Mouse (Mus musculus) MEL (cell line): ENCODE data around the gene Kif5a.

Source experiments
- CTCF ChIP-seq, 3 experiments: IDR thresholded peaks in 2 of 3; conservative IDR thresholded peaks in 1 of 3; 2 replicates each; pipeline ENCODE4 v1.5.1; 2011 to 2012; ENCODE audit warnings: low read length in 3 of 3, low read depth in 2 of 3, mild to moderate bottlenecking in 2 of 3, improper control_type of control experiment in 1 of 3, inconsistent platforms in 1 of 3, mixed read lengths in 1 of 3, moderate library complexity in 1 of 3; ENCODE audit not compliant: control insufficient read depth in 1 of 3, insufficient read depth in 1 of 3, poor library complexity in 1 of 3, severe bottlenecking in 1 of 3
- E2F4 ChIP-seq: IDR thresholded peaks from 2 replicates; pipeline ENCODE4 v1.6.1; 2011; ENCODE audit warnings: low read depth, low read length, improper control_type of control experiment, borderline replicate concordance
- HCFC1 ChIP-seq: IDR thresholded peaks from 2 replicates; pipeline ENCODE4 v1.6.1; 2012; ENCODE audit warnings: low read depth, mild to moderate bottlenecking, inconsistent platforms, low read length, improper control_type of control experiment, moderate library complexity
- POLR2A ChIP-seq, 2 experiments: IDR thresholded peaks; 2 replicates each; pipeline ENCODE4 v1.6.1; 2011 to 2012; ENCODE audit warnings: low read length in 2 of 2, mild to moderate bottlenecking in 2 of 2, control low read depth in 1 of 2, improper control_type of control experiment in 1 of 2, low read depth in 1 of 2, moderate library complexity in 1 of 2; ENCODE audit not compliant: control insufficient read depth in 1 of 2, insufficient read depth in 1 of 2, poor library complexity in 1 of 2
- TCF12 ChIP-seq: IDR thresholded peaks from 2 replicates; pipeline ENCODE4 v1.6.1; 2014; ENCODE audit warnings: low read depth, mild to moderate bottlenecking, inconsistent platforms, low read length, improper control_type of control experiment, moderate library complexity
- ZKSCAN1 ChIP-seq: IDR thresholded peaks from 2 replicates; pipeline ENCODE4 v1.6.1; 2012; ENCODE audit warnings: low read depth, mild to moderate bottlenecking, inconsistent platforms, low read length, improper control_type of control experiment, moderate library complexity

GRCm38 (mm10) chr10:127284105-127284622, 21.0 kb upstream of the Kif5a start:
- TF ChIP-seq POLR2A (IDR thresholded peaks at IDR 0.05; ENCODE audit: control insufficient read depth in 1 of 2, insufficient read depth in 1 of 2, low read depth in 1 of 2, low read length in 2 of 2, poor library complexity in 1 of 2) (peak in 1 of 2 experiments; percentile 29; a peak in 1 of 4 replicates), TCF12 (no peak), HCFC1 (no peak), ZKSCAN1 (no peak), CTCF (IDR thresholded peaks at IDR 0.05 in 2 of 3, conservative IDR thresholded peaks at IDR 0.05 in 1 of 3; ENCODE audit: control insufficient read depth in 1 of 3, insufficient read depth in 1 of 3, low read depth in 2 of 3, low read length in 3 of 3, poor library complexity in 1 of 3, severe bottlenecking in 1 of 3) (no peak), E2F4 (no peak)
